Mouse (Mus musculus) spleen, postnatal 10 days (tissue): ENCODE data around the gene Zfp692.
"Not testable (repeated sequence)": the region's sequence is repeated elsewhere in the genome, so short reads cannot be mapped to it uniquely, and the experiment has no call there.

Source experiments
- DNase-seq, 2 experiments: peaks; one replicate each; pipeline ENCODE4 v3.0.0; 2021 to 2022; ENCODE audit warnings: low spot score in 2 of 2

Zfp692 gene

GRCm38 (mm10) chr11:58306860-58307308 is at the start of gene Zfp692:
TSS of gene Zfp692 (plus strand) at chr11:58307069.
- peak; percentile 84 to 95 for DNase-seq

GRCm38 (mm10) chr11:58257816-58258215 is 49.1 kb upstream of the Zfp692 start:
- no peak for DNase-seq

- DNase-seq: no peak
Measured at GRCm38 (mm10) chr11:58260156-58260555, 46.7 kb upstream of the Zfp692 start.

- no peak for DNase-seq
Measured at GRCm38 (mm10) chr11:58261826-58262225, 45.0 kb upstream of the Zfp692 start.

GRCm38 (mm10) chr11:58262336-58262735 is 44.5 kb upstream of the Zfp692 start:
- DNase-seq: no peak

GRCm38 (mm10) chr11:58263516-58263915 is 43.4 kb upstream of the Zfp692 start:
- DNase-seq: no peak

GRCm38 (mm10) chr11:58264546-58264945 is 42.3 kb upstream of the Zfp692 start:
- DNase-seq: no peak

GRCm38 (mm10) chr11:58268285-58268684 is 38.6 kb upstream of the Zfp692 start:
- DNase-seq: no peak

GRCm38 (mm10) chr11:58274572-58274971 is 32.3 kb upstream of the Zfp692 start, which contains the start of gene 4930438A08Rik:
TSS of gene 4930438A08Rik (plus strand) at chr11:58274799.
- DNase-seq: peak in 1 of 2 experiments; percentile 21

- DNase-seq: no peak
Measured at GRCm38 (mm10) chr11:58275756-58276155, 31.1 kb upstream of the Zfp692 start.

- no peak for DNase-seq
Measured at GRCm38 (mm10) chr11:58281970-58282496, 24.8 kb upstream of the Zfp692 start.

GRCm38 (mm10) chr11:58282518-58282917 is 24.4 kb upstream of the Zfp692 start:
- DNase-seq: no peak

GRCm38 (mm10) chr11:58289992-58290682 is 16.7 kb upstream of the Zfp692 start:
- DNase-seq: no peak

- no peak for DNase-seq
Measured at GRCm38 (mm10) chr11:58290812-58291211, 16.1 kb upstream of the Zfp692 start.

- DNase-seq: no peak
Measured at GRCm38 (mm10) chr11:58292791-58293190, 14.1 kb upstream of the Zfp692 start.

- DNase-seq: no peak
Measured at GRCm38 (mm10) chr11:58297396-58297795, 9.5 kb upstream of the Zfp692 start.

GRCm38 (mm10) chr11:58301057-58301456 is 5.8 kb upstream of the Zfp692 start:
- peak; percentile 63 to 81 for DNase-seq

GRCm38 (mm10) chr11:58301837-58302754 is 4.8 kb upstream of the Zfp692 start:
- peak; percentile 93 to 98 for DNase-seq

- no peak for DNase-seq
Measured at GRCm38 (mm10) chr11:58302774-58303445, 4.0 kb upstream of the Zfp692 start.

- no peak for DNase-seq
Measured at GRCm38 (mm10) chr11:58303594-58303993, 3.3 kb upstream of the Zfp692 start.

GRCm38 (mm10) chr11:58305299-58305698 is 1.6 kb upstream of the Zfp692 start:
- not testable (repeated sequence) for DNase-seq
